ENCODE assay signal across 12 mouse cellular contexts in genomic region chr1:93211019-93211418, GRCm38 (mm10). TPM values are rescaled to one million over a fixed set of nuclear protein-coding genes. Genes with fewer than 3 reads are reported as not detected.
DNase-seq lines count a peak whose midpoint lies in the region; ATAC-seq and TF ChIP-seq lines count a peak whose summit lies in the region.
"Had no signal": no experiment of that assay in that cellular context is flagged by ENCODE, and none has a peak within 500 bp of the region (broad histone marks: within the 10 kb centered on the region; RNA-seq: fewer than 3 reads in every experiment).

No protein-coding gene starts in this region.

- no peak overlapping the region for H3K4me3 ChIP-seq in hindbrain, embryonic 14.5 days (replicated peaks; ENCODE audit: low read length)
- H3K4me3 ChIP-seq in hindbrain, embryonic 12.5 days: no peak overlapping the region
- H3K4me3 ChIP-seq in midbrain, embryonic 11.5 days (ENCODE audit: low read depth, low read length): no peak overlapping the region
- no peak overlapping the region for H3K4me3 ChIP-seq in midbrain, postnatal 0 days (ENCODE audit: low read depth, low read length)
- H3K4me3 ChIP-seq in intestine, embryonic 16.5 days (ENCODE audit: low read length): no peak overlapping the region

- no peak for TF ChIP-seq CTCF in midbrain, postnatal 0 days (IDR thresholded peaks at IDR 0.05)

- 84% methylated on average over 11 of the region's 11 CpGs for WGBS in hindbrain, embryonic 14.5 days
- WGBS in hindbrain, embryonic 12.5 days: 76% methylated on average over 11 of the region's 11 CpGs
- WGBS in midbrain, embryonic 11.5 days: 89% methylated on average over 11 of the region's 11 CpGs
- WGBS in midbrain, postnatal 0 days: 77% methylated on average over 11 of the region's 11 CpGs
- 71% methylated on average over 11 of the region's 11 CpGs for WGBS in intestine, embryonic 16.5 days

- no peaks in the 10 kb centered on the region for H3K9me3 ChIP-seq in hindbrain, embryonic 14.5 days (ENCODE audit: control insufficient read depth, low read length)
- H3K9me3 ChIP-seq in hindbrain, embryonic 12.5 days (replicated peaks): no peaks in the 10 kb centered on the region
- H3K9me3 ChIP-seq in midbrain, embryonic 11.5 days (ENCODE audit: control insufficient read depth, low read length): no peaks in the 10 kb centered on the region
- H3K9me3 ChIP-seq in midbrain, postnatal 0 days (ENCODE audit: low read length): no peaks in the 10 kb centered on the region
- H3K9me3 ChIP-seq in intestine, embryonic 16.5 days (ENCODE audit: control insufficient read depth, low read length): no peaks in the 10 kb centered on the region

- no peak for DNase-seq in hindbrain, embryonic 14.5 days (ENCODE audit: low spot score)
- DNase-seq in midbrain, embryonic 11.5 days (ENCODE audit: low spot score, missing footprints): peak; percentile 75
- no peak for DNase-seq in midbrain, postnatal 0 days (ENCODE audit: low spot score)
- DNase-seq in gastrocnemius, adult 8-10 months (ENCODE audit: low spot score in 2 of 2): no peak
- DNase-seq in left cerebral cortex, adult 18-20 months (ENCODE audit: low spot score in 2 of 2): no peak
- DNase-seq: right cerebral cortex, postnatal 14 days had no signal

- no peaks in the 10 kb centered on the region for H3K27me3 ChIP-seq in hindbrain, embryonic 14.5 days (ENCODE audit: control insufficient read depth, insufficient read depth, low read length)
- no peaks in the 10 kb centered on the region for H3K27me3 ChIP-seq in hindbrain, embryonic 12.5 days
- H3K27me3 ChIP-seq in midbrain, embryonic 11.5 days (ENCODE audit: control insufficient read depth, insufficient read depth, low read length): no peaks in the 10 kb centered on the region
- H3K27me3 ChIP-seq in midbrain, postnatal 0 days (ENCODE audit: insufficient read depth, low read length): no peaks in the 10 kb centered on the region
- H3K27me3 ChIP-seq in intestine, embryonic 16.5 days (replicated peaks; ENCODE audit: control insufficient read depth, insufficient read depth, low read length): no peaks in the 10 kb centered on the region

- H3K4me1 ChIP-seq in hindbrain, embryonic 14.5 days (replicated peaks; ENCODE audit: control insufficient read depth, insufficient read depth, low read length): peaks cover 18% of the 10 kb centered on the region
- peaks cover 45% of the 10 kb centered on the region for H3K4me1 ChIP-seq in hindbrain, embryonic 12.5 days
- peaks cover 8% of the 10 kb centered on the region for H3K4me1 ChIP-seq in midbrain, embryonic 11.5 days (ENCODE audit: control insufficient read depth, insufficient read depth, low read length)
- H3K4me1 ChIP-seq in midbrain, postnatal 0 days (ENCODE audit: insufficient read depth, low read length): no peaks in the 10 kb centered on the region; the same call in 1 of the 2 replicates
- H3K4me1 ChIP-seq in intestine, embryonic 16.5 days (ENCODE audit: control insufficient read depth, insufficient read depth, low read length): peaks cover 21% of the 10 kb centered on the region

- H3K36me3 ChIP-seq in hindbrain, embryonic 14.5 days (replicated peaks; ENCODE audit: control insufficient read depth, insufficient read depth): no peaks in the 10 kb centered on the region
- no peaks in the 10 kb centered on the region for H3K36me3 ChIP-seq in hindbrain, embryonic 12.5 days
- no peaks in the 10 kb centered on the region for H3K36me3 ChIP-seq in midbrain, embryonic 11.5 days (ENCODE audit: control insufficient read depth, insufficient read depth, low read length)
- no peaks in the 10 kb centered on the region for H3K36me3 ChIP-seq in midbrain, postnatal 0 days (ENCODE audit: insufficient read depth, low read length)
- no peaks in the 10 kb centered on the region for H3K36me3 ChIP-seq in intestine, embryonic 16.5 days (ENCODE audit: control insufficient read depth, insufficient read depth, low read length)

- peak overlapping the region; percentile 43; the same call in 1 of the 2 replicates for H3K27ac ChIP-seq in hindbrain, embryonic 14.5 days
- no peak overlapping the region for H3K27ac ChIP-seq in hindbrain, embryonic 12.5 days
- no peak overlapping the region for H3K27ac ChIP-seq in midbrain, embryonic 11.5 days (ENCODE audit: low read depth, low read length)
- no peak overlapping the region for H3K27ac ChIP-seq in midbrain, postnatal 0 days (ENCODE audit: low read depth, low read length)
- H3K27ac ChIP-seq in intestine, embryonic 16.5 days (ENCODE audit: low read length): 0 out of 2 replicates have a peak overlapping the region, but pooled peaks have one; percentile 19

- ATAC-seq in hindbrain, embryonic 14.5 days (ENCODE audit: low FRiP score): no peak
- no peak for ATAC-seq in hindbrain, embryonic 12.5 days (ENCODE audit: low FRiP score)
- ATAC-seq in midbrain, embryonic 11.5 days (ENCODE audit: low FRiP score): no peak
- no peak for ATAC-seq in midbrain, postnatal 0 days (ENCODE audit: low FRiP score)
- peak; percentile 10; the same call in 1 of the 2 replicates for ATAC-seq in intestine, embryonic 16.5 days

- H3K9ac ChIP-seq in hindbrain, embryonic 14.5 days: no peak overlapping the region
- H3K9ac ChIP-seq in hindbrain, embryonic 12.5 days: no peak overlapping the region
- no peak overlapping the region for H3K9ac ChIP-seq in midbrain, embryonic 11.5 days (ENCODE audit: low read length)
- H3K9ac ChIP-seq in midbrain, postnatal 0 days (replicated peaks; ENCODE audit: low read length, poor library complexity, severe bottlenecking): no peak overlapping the region
- H3K9ac ChIP-seq in intestine, embryonic 16.5 days (ENCODE audit: low read depth, low read length): no peak overlapping the region

- H3K4me2 ChIP-seq in hindbrain, embryonic 14.5 days (replicated peaks): no peak overlapping the region
- H3K4me2 ChIP-seq in hindbrain, embryonic 12.5 days (replicated peaks): no peak overlapping the region
- no peak overlapping the region for H3K4me2 ChIP-seq in midbrain, embryonic 11.5 days
- H3K4me2 ChIP-seq in midbrain, postnatal 0 days (ENCODE audit: low read depth, low read length, poor library complexity, severe bottlenecking): no peak overlapping the region
- no peak overlapping the region for H3K4me2 ChIP-seq in intestine, embryonic 16.5 days (ENCODE audit: low read depth, low read length)

RNA-seq across cellular contexts. Expression of gene Sned1, which starts 24.6 kb away (rescaled TPM):
- 9.4 and 10.9 TPM in 2 replicates for polyA plus RNA-seq in hindbrain, embryonic 14.5 days (2014; fragmentation: Nextera tagmentation; extraction: Ambion mirVana)
- 15.2 and 16.2 TPM in 2 replicates for polyA plus RNA-seq in hindbrain, embryonic 12.5 days (2016; fragmentation: Nextera tagmentation; extraction: Ambion mirVana)
- polyA plus RNA-seq in midbrain, embryonic 11.5 days (2014; fragmentation: Nextera tagmentation; extraction: Ambion mirVana): 1.8 and 2.0 TPM in 2 replicates
- 19.9 and 24.4 TPM in 2 replicates for total RNA-seq in midbrain, postnatal 0 days (2014; rRNA removed)
- polyA plus RNA-seq in midbrain, postnatal 0 days (2015; fragmentation: Nextera tagmentation; extraction: Ambion mirVana): 4.7 and 5.1 TPM in 2 replicates
- 2.3 and 2.6 TPM in 2 replicates for polyA plus RNA-seq in intestine, embryonic 16.5 days (2015; fragmentation: Nextera tagmentation; extraction: Ambion mirVana)
- 1 to 10 TPM; 3.0 to 3.8 (median 3.5) TPM for total RNA-seq in gastrocnemius, adult 8-10 months (2022)
- 1 to 10 TPM; 7.8 to 8.2 TPM for total RNA-seq in left cerebral cortex, adult 18-20 months (2021)

RNA-seq across cellular contexts. Expression of gene Crocc2, which starts 42.5 kb away (rescaled TPM):
- 0.22 and 0.50 TPM in 2 replicates for polyA plus RNA-seq in hindbrain, embryonic 14.5 days (2014; fragmentation: Nextera tagmentation; extraction: Ambion mirVana)
- polyA plus RNA-seq in hindbrain, embryonic 12.5 days (2016; fragmentation: Nextera tagmentation; extraction: Ambion mirVana): 0.44 and 0.45 TPM in 2 replicates
- polyA plus RNA-seq in midbrain, embryonic 11.5 days (2014; fragmentation: Nextera tagmentation; extraction: Ambion mirVana): 0.11 TPM in 2 replicates
- 1.2 and 1.4 TPM in 2 replicates for total RNA-seq in midbrain, postnatal 0 days (2014; rRNA removed)
- 0.54 and 0.84 TPM in 2 replicates for polyA plus RNA-seq in midbrain, postnatal 0 days (2015; fragmentation: Nextera tagmentation; extraction: Ambion mirVana)
- 0.05 and 0.07 TPM in 2 replicates for polyA plus RNA-seq in intestine, embryonic 16.5 days (2015; fragmentation: Nextera tagmentation; extraction: Ambion mirVana)
- total RNA-seq in gastrocnemius, adult 8-10 months (2022): not detected
- total RNA-seq in left cerebral cortex, adult 18-20 months (2021): under 1 TPM; 0.07 to 0.16 TPM
- total RNA-seq: gastrocnemius, postnatal 14 days had no signal

RNA-seq across cellular contexts. Expression of gene 2310007B03Rik, which starts 50.3 kb away (rescaled TPM):
- 0.26 and 0.33 TPM in 2 replicates for polyA plus RNA-seq in hindbrain, embryonic 14.5 days (2014; fragmentation: Nextera tagmentation; extraction: Ambion mirVana)
- 0.35 and 0.41 TPM in 2 replicates for polyA plus RNA-seq in hindbrain, embryonic 12.5 days (2016; fragmentation: Nextera tagmentation; extraction: Ambion mirVana)
- 0.22 and 0.34 TPM in 2 replicates for polyA plus RNA-seq in midbrain, embryonic 11.5 days (2014; fragmentation: Nextera tagmentation; extraction: Ambion mirVana)
- 0.88 TPM in 1 of 2 replicates, not detected in the other for total RNA-seq in midbrain, postnatal 0 days (2014; rRNA removed)
- 0.07 and 0.10 TPM in 2 replicates for polyA plus RNA-seq in midbrain, postnatal 0 days (2015; fragmentation: Nextera tagmentation; extraction: Ambion mirVana)
- polyA plus RNA-seq in intestine, embryonic 16.5 days (2015; fragmentation: Nextera tagmentation; extraction: Ambion mirVana): 16.8 and 20.0 TPM in 2 replicates
- total RNA-seq in gastrocnemius, adult 8-10 months (2022): not detected
- not detected for total RNA-seq in left cerebral cortex, adult 18-20 months (2021)
- total RNA-seq: adrenal gland, postnatal 14 days; gastrocnemius, postnatal 14 days; layer of hippocampus, adult 18-20 months; left cerebral cortex, postnatal 36 days had no signal

Comparison
In these comparisons a context has a peak if more than half of its experiments do, and no peak if none do; other contexts are left out.
1. H3K27ac ChIP-seq: peak in hindbrain, embryonic 14.5 days (single experiment) and intestine, embryonic 16.5 days (single experiment); none in hindbrain, embryonic 12.5 days (single experiment), midbrain, embryonic 11.5 days (single experiment) and midbrain, postnatal 0 days (single experiment).
2. RNA of gene 2310007B03Rik, which starts 50.3 kb away (polyA plus RNA-seq): 16.8 to 20.0 TPM in intestine, embryonic 16.5 days; 0.35 to 0.41 TPM in hindbrain, embryonic 12.5 days, 0.22 to 0.34 TPM in midbrain, embryonic 11.5 days, 0.26 to 0.33 TPM in hindbrain, embryonic 14.5 days and 0.07 to 0.10 TPM in midbrain, postnatal 0 days; every median in the first group is over 10 times any median in the second.